Mouse (Mus musculus): Measurements from ENCODE around the gene Cntnap1. TPM values are rescaled to one million over a fixed set of nuclear protein-coding genes. Genes with fewer than 3 reads are reported as not detected.

Cntnap1 gene
- polyA plus RNA-seq, 1 experiment from 2014 or later: 0.12 TPM

DNA sequence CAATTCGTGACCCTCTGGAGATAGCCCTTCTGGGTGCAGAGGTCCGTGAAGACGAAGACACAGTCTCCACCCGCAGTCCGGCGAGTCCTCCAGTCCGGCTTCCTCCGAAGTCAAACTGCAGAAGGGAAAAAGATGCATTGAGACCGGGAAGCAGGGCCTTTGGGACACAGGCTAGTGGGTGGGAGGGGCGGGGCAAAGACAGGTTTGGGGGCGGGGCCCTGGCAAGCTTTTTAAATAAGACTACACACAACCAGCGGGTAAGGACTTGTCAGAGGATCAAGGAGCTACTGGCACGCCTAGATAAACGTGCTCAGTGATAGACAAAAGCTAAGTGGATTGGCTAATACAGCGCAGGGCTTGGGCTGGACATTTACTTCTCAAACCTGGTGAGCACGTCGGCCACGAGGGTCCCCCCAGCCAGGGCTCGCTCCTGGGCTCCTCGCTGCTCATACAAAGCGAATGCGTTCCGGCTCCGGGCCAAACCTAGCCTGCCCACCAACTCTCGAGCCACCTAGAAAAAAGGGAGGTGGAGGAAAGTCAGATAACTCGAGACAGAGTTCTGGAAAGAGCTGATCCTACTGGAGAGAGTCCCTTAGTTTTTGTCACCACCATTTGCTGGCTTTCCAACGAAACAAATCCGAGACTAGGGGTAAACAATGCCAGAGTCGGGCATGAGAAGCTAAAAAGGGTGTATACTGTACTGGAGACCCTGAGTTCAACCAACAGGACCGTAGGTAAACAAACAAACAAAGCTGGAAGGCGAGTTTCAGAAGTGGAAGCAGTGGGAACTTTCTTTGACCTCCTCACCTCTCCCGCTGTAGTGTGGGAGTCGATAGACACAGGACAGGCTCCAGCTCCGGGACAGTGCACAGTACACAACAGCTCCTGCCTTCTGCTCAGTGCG lies 5.4 kb upstream of the Cntnap1 start:
- peak overlapping the region; percentile 49; the same call in 1 of the 2 replicates for H3K4me2 ChIP-seq
- H3K36me3 ChIP-seq: peaks cover 13% of the 10 kb centered on the region; the same call in 1 of the 2 replicates
- 17% methylated on average over 35 of the region's 35 CpGs for WGBS (ENCODE audit: insufficient replicate concordance)
- H3K9ac ChIP-seq: no peak overlapping the region
- peak overlapping the region; percentile 32 for H3K4me3 ChIP-seq (replicated peaks)
- no peak overlapping the region for H3K27ac ChIP-seq
- no peaks in the 10 kb centered on the region for H3K9me3 ChIP-seq (replicated peaks)
- DNase-seq (no peak), ATAC-seq (ENCODE audit: low read depth) (peak; percentile 42; the same call in 1 of the 2 replicates)
- H3K4me1 ChIP-seq (replicated peaks): peaks cover 48% of the 10 kb centered on the region
- H3K27me3 ChIP-seq: peaks cover 96% of the 10 kb centered on the region

DNA sequence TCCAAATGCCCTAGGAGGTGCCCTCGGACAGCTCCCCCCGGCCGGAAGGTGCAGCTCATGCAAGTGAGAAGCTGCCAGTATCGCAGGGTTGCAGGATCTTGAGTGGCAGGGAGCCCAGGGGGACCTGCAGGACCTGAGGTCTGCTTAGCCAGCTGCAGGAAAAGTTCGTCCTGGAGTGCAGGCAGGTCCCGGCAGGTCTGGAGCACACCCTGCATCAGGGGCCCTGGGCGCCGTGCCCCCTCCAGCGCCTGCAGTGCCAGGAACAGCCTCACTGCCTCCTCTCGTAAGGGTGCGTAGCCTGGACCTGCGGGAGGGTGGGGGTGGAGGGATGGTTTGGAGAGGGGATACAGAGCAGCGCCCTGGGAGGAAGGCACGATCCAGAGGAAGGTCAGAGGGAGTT lies 4.0 kb upstream of the Cntnap1 start:
- 51% methylated on average over 14 of the region's 14 CpGs for WGBS (ENCODE audit: insufficient replicate concordance)
- H3K27ac ChIP-seq: no peak overlapping the region
- no peak overlapping the region for H3K4me3 ChIP-seq (replicated peaks)
- peaks cover 100% of the 10 kb centered on the region for H3K27me3 ChIP-seq
- peaks cover 13% of the 10 kb centered on the region; the same call in 1 of the 2 replicates for H3K36me3 ChIP-seq
- no peaks in the 10 kb centered on the region for H3K9me3 ChIP-seq (replicated peaks)
- H3K9ac ChIP-seq: no peak overlapping the region
- DNase-seq (no peak), ATAC-seq (ENCODE audit: low read depth) (no peak)
- peaks cover 60% of the 10 kb centered on the region for H3K4me1 ChIP-seq (replicated peaks)
- H3K4me2 ChIP-seq: no peak overlapping the region

DNA sequence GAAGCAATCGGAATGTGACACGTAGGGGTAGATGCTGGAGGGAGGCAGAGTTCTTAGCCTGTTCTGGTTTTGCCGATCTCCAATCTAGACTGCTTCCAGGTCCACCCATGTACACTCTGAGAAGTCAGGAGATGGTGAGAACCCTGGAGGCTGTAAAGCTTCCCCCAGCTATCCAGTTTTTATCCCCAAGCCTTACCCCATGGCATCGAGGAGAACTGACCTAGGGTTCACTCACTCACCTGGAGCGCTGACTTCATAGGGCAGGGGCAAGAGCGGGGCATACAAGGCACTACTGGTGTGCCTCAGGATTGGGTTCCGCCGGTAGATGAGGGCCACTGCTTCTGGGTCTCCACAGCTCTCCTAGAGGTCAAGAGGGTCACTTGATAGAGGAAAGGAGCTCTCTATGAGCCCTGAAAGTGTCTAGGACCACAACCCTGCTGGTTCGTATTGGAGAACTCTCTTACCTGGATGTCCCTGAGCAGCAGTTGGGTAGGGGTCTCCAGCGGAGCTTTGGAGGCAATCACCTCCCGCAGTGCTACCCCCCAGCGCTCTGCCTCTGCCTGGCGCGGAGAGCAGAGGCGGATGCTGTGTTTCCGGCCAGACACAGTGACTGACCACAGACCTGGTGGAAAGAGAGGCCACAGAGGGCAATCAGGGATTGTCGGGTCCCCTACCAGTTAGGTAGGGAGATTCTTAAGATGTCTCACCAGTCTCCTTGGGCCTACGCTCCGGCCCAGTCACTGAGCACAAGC lies 2.9 kb upstream of the Cntnap1 start:
- Histone ChIP-seq H3K27ac (no peak overlapping the region), H3K4me1 (replicated peaks) (peaks cover 69% of the 10 kb centered on the region), H3K4me2 (no peak overlapping the region), H3K36me3 (peaks cover 13% of the 10 kb centered on the region; the same call in 1 of the 2 replicates), H3K27me3 (peaks cover 100% of the 10 kb centered on the region), H3K9ac (no peak overlapping the region), H3K9me3 (replicated peaks) (no peaks in the 10 kb centered on the region), H3K4me3 (replicated peaks) (no peak overlapping the region)
- 32% methylated on average over 19 of the region's 19 CpGs for WGBS (ENCODE audit: insufficient replicate concordance)
- no peak for ATAC-seq (ENCODE audit: low read depth)
- DNase-seq: no peak

DNA sequence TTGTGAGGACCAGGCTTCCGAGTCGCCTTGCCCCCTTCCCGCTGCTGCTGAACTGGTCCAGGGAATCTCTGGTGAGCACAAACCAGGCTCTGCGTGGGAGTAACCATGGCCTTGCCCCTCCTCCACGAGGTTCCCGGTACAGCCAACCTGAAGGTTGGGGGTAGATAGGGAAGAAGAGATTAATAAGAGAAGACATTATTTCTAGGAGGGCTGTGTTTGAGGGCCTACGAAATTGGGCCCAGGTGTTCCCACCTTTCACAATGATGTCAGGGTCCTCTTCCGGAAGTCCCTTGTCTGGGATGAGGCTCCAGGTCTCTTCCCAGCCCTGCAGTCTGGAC lies 2.4 kb upstream of the Cntnap1 start:
- H3K27me3 ChIP-seq: peaks cover 100% of the 10 kb centered on the region
- DNase-seq (no peak), ATAC-seq (ENCODE audit: low read depth) (no peak)
- no peak overlapping the region for H3K27ac ChIP-seq
- H3K9ac ChIP-seq: no peak overlapping the region
- H3K9me3 ChIP-seq (replicated peaks): no peaks in the 10 kb centered on the region
- WGBS (ENCODE audit: insufficient replicate concordance): 18% methylated on average over 8 of the region's 8 CpGs
- H3K4me3 ChIP-seq (replicated peaks): no peak overlapping the region
- H3K4me1 ChIP-seq (replicated peaks): peaks cover 70% of the 10 kb centered on the region
- peaks cover 13% of the 10 kb centered on the region; the same call in 1 of the 2 replicates for H3K36me3 ChIP-seq
- no peak overlapping the region for H3K4me2 ChIP-seq

DNA sequence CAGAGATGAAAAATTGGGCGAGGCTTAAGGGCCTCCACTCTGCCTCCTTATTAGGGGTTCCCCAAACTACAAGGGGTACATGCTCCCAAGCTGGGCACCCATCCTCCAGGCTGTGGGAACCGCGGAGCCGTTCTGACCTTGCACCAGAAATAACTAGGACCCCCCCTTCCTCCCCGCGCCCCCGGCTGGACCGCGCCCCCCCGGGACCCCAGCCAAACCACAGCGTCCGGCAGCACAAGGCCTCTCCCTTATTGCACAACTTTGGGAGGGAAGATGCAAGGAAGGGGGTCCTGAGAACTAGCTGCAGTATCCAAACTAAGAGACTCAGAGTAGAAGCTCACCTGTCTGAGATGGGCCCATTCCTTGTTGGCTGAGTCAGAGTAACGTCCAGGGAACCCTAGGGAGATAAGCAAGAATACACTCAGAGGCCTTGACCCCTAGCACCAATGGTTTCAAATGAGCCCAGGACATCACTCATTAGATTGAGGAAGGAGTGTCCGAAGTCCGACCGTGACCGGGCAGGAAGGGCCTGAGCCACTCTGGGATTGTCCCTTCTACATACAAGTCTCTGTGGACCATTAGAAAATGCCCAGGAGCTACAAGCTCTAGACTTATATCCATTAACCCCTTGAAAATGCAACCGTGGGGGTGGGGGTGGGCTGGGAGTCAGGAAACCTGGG lies 1.9 kb upstream of the Cntnap1 start:
- DNase-seq (no peak), ATAC-seq (ENCODE audit: low read depth) (no peak)
- WGBS (ENCODE audit: insufficient replicate concordance): 30% methylated on average over 18 of the region's 18 CpGs
- Histone ChIP-seq H3K27ac (no peak overlapping the region), H3K9ac (no peak overlapping the region), H3K4me1 (replicated peaks) (peaks cover 71% of the 10 kb centered on the region), H3K36me3 (peaks cover 13% of the 10 kb centered on the region; the same call in 1 of the 2 replicates), H3K9me3 (replicated peaks) (no peaks in the 10 kb centered on the region), H3K4me2 (no peak overlapping the region), H3K27me3 (peaks cover 100% of the 10 kb centered on the region), H3K4me3 (replicated peaks) (no peak overlapping the region)

DNA sequence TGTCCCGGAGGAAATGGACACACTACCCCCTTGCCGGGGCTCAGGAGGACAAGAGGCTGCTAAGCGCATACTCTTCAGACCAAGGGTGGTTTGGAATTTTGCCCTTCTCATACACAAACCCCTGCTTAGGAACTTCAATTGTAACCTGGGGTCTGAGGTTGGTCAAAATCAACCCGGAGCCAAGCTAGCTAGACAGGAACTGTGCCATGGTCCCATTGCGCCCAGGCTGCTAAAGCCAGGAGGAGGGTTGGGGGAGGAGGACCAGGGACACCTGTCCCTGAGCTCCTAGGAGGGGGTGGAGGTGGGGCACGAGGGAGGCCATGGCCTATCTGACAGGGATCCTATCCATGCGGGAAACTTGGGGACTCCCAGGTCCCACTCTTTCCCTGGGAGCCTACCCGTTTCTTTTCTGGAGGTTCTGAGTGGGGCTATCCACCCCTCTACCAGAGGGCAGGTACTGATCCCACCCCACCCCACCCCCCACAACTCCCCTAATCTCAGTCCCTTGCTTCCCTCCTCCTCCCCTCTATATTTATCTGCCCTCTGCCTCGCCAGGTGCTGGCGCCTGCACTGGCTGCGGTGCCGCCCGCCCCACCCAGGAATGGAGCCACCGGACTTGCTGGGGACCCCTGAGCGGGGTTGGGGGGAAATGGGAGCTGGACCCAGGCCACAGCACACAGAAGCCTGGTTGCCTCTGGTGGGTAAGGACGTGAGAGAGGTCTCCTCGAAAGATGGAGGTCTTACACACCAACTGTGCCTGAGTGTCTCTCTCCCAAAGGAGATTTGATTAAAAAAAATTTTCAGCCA lies 819 bp upstream of the Cntnap1 start:
- peaks cover 13% of the 10 kb centered on the region; the same call in 1 of the 2 replicates for H3K36me3 ChIP-seq
- peaks cover 71% of the 10 kb centered on the region for H3K4me1 ChIP-seq (replicated peaks)
- no peaks in the 10 kb centered on the region for H3K9me3 ChIP-seq (replicated peaks)
- 14% methylated on average over 17 of the region's 17 CpGs for WGBS (ENCODE audit: insufficient replicate concordance)
- H3K27ac ChIP-seq: no peak overlapping the region
- peak overlapping the region; percentile 52; the same call in 1 of the 2 replicates for H3K9ac ChIP-seq
- peak overlapping the region; percentile 58 for H3K4me3 ChIP-seq (replicated peaks)
- DNase-seq (no peak), ATAC-seq (ENCODE audit: low read depth) (no peak)
- peak overlapping the region; percentile 72 for H3K4me2 ChIP-seq
- H3K27me3 ChIP-seq: peaks cover 100% of the 10 kb centered on the region

DNA sequence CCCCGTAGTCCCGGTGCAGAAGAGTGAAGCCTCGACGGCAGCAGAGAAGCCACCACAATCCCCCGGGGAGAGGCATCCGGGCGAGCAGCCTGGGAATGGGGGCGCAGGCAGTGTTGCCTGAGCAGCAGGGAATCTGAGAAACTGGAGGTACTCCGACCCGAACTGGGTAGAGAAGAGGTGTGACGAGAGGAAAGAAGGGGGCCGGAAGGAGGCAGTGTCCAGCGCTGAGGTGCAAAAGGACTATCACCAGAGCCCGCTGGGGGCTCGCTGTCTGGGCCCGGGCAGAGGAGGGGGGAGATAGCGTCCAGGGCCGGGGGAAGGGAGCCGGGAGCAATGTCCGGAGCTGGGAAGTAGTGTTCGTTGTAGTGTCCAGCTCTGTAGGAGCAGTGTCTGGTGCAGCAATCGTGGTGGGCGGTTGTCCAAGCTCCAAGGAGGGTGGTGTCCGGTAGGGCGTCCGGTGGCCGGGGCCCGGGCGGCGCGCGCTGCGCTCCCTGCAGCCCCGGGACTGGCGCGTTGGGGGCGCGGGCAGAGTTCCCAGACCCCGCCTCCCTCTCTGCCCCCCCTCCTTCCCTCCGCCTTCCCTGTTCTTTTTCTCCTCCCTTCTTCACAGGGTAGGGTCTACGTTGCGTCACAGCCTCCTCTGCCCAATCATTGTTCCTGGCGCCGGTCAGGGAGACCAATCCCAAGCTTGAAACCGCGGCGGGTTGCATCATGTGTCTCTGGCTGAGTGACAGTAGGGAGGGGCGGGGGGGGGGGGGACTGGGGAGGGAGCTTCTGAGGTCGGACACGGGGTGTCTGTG lies 688 bp downstream of the Cntnap1 start, which contains the start of gene Plekhh3:
Gene Plekhh3, minus strand, starts transcription at position 541 of the 800 bp plus-strand sequence.
- Histone ChIP-seq H3K36me3 (peaks cover 13% of the 10 kb centered on the region; the same call in 1 of the 2 replicates), H3K4me3 (replicated peaks) (peak within 1 kb of the TSS; percentile 58), H3K27me3 (peaks cover 100% of the 10 kb centered on the region), H3K9ac (peak within 1 kb of the TSS; percentile 52), H3K4me2 (peak within 1 kb of the TSS; percentile 72), H3K27ac (peak within 1 kb of the TSS; percentile 11), H3K4me1 (replicated peaks) (peaks cover 74% of the 10 kb centered on the region), H3K9me3 (replicated peaks) (no peaks in the 10 kb centered on the region)
- under 1% methylated on average over 40 of the region's 50 CpGs for WGBS (ENCODE audit: insufficient replicate concordance)
- peak; percentile 78 for ATAC-seq (ENCODE audit: low read depth)
- DNase-seq: peak; percentile 84

DNA sequence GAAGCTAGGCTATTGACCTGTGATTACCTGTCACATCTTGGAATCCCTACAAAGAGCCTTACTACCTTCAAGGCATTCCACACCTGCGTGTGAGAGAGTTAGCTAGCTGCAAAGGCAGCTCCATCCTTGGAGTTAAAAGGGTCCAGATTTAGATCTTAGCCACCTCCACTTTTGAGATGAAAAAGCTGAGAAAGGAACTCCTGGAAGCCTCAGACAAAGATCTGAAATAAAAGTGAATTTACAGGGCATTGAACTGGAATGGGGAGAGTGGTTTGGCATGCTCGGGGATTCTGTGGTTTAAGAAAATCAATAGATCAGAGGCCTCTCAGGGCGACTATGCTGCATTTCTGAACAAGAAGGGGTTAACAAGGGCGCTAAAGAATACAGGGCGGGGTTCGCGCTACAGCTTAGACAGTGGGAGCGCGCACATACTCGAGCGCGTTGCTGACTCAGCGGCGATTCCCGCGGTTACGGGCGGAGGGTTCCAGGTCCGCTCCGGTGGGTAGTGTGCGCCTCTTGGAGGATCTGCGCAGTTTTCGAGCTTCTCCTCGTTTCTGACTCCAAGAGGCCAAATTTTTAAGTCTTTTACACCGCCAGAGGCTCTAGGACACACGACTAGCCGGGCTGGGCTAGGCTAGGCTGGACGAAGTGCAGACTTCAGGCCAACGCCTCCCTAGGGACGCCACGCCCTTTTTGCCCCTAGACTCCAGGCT lies 1.6 kb downstream of the Cntnap1 start:
- Histone ChIP-seq H3K9me3 (replicated peaks) (no peaks in the 10 kb centered on the region), H3K36me3 (0 out of 2 replicates have a peak, but pooled peaks cover 10% of the 10 kb centered on the region), H3K27me3 (peaks cover 100% of the 10 kb centered on the region), H3K27ac (no peak overlapping the region; the same call in 1 of the 2 replicates), H3K4me3 (replicated peaks) (peak overlapping the region; percentile 47), H3K9ac (no peak overlapping the region), H3K4me2 (peak overlapping the region; percentile 72), H3K4me1 (replicated peaks) (peaks cover 74% of the 10 kb centered on the region)
- ATAC-seq (ENCODE audit: low read depth) (peak; percentile 37; the same call in 1 of the 2 replicates), DNase-seq (peak; percentile 50)
- WGBS (ENCODE audit: insufficient replicate concordance): under 1% methylated on average over 31 of the region's 31 CpGs

DNA sequence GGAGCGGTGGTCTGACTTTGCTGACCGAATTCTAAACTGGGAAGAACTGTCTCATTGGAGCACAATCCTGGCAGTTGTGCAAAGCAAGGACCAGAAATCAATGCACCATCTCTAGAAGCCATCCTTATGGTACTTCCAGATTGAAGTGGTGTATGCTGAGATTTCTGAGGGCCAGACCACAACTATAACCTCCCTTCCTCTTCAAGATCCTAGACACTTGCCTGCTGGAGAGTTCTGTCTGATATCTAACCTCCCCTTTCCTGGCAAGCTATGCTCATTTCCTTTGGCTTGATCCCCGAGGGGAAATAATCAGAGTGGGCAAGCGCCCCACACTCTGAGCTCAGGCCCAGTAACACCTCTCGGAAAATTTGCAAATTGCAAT lies 2.1 kb downstream of the Cntnap1 start:
- Histone ChIP-seq H3K4me3 (replicated peaks) (peak overlapping the region; percentile 47), H3K4me1 (replicated peaks) (peaks cover 74% of the 10 kb centered on the region), H3K9ac (no peak overlapping the region), H3K4me2 (peak overlapping the region; percentile 72), H3K27me3 (peaks cover 100% of the 10 kb centered on the region), H3K9me3 (replicated peaks) (no peaks in the 10 kb centered on the region), H3K27ac (no peak overlapping the region; the same call in 1 of the 2 replicates), H3K36me3 (0 out of 2 replicates have a peak, but pooled peaks cover 4% of the 10 kb centered on the region)
- WGBS (ENCODE audit: insufficient replicate concordance): 2% methylated on average over 5 of the region's 5 CpGs
- ATAC-seq (ENCODE audit: low read depth) (no peak), DNase-seq (no peak)
